Mouse (Mus musculus) forebrain, embryonic 14.5 days (tissue): Measurements from ENCODE around the gene Cfap97. TPM values are rescaled to one million over a fixed set of nuclear protein-coding genes. Genes with fewer than 3 reads are reported as not detected.
"Not testable (repeated sequence)": the region's sequence is repeated elsewhere in the genome, so short reads cannot be mapped to it uniquely, and the experiment has no call there.

Experiments
- ATAC-seq: fragments of 200-750 bp; cut with Nextera tagmentation; 2 replicates; pipeline ENCODE4 v1.8.0; 2017; ENCODE audit warnings: mild to moderate bottlenecking, moderate library complexity
- DNase-seq: peaks from one replicate; pipeline ENCODE4 v3.0.0-alpha.2; 2015; ENCODE audit warnings: low spot score
- H3K27ac ChIP-seq: fragments of 300-500 bp; sonication (generic); 2 replicates; pipeline ENCODE4 v1.5.1; 2014; ENCODE audit warnings: low read depth, mild to moderate bottlenecking, control low read depth, low read length, moderate library complexity
- H3K27me3 ChIP-seq: fragments of 300-500 bp; sonication (generic); replicated peaks from 2 replicates; pipeline ENCODE4 v1.6.1; 2014; ENCODE audit warnings: low read length, control low read depth, mixed read lengths; ENCODE audit not compliant: control insufficient read depth, insufficient read depth
- H3K36me3 ChIP-seq: fragments of 300-500 bp; sonication (generic); 2 replicates; pipeline ENCODE4 v1.6.1; 2014; ENCODE audit warnings: low read length, control low read depth; ENCODE audit not compliant: control insufficient read depth, insufficient read depth
- H3K4me1 ChIP-seq: fragments of 300-500 bp; sonication (generic); 2 replicates; pipeline ENCODE4 v1.6.1; 2014; ENCODE audit warnings: antibody characterized with exemption, low read length, control low read depth; ENCODE audit not compliant: control insufficient read depth, insufficient read depth
- H3K4me2 ChIP-seq: fragments of 300-500 bp; sonication (generic); 2 replicates; pipeline ENCODE4 v1.6.1; 2014; ENCODE audit warnings: mild to moderate bottlenecking, control low read depth, low read length
- H3K4me3 ChIP-seq: fragments of 300-500 bp; sonication (generic); 2 replicates; pipeline ENCODE4 v1.5.1; 2014; ENCODE audit warnings: low read depth, low read length, control low read depth
- H3K9ac ChIP-seq: fragments of 300-500 bp; sonication (generic); 2 replicates; pipeline ENCODE4 v1.6.1; 2014; ENCODE audit warnings: mild to moderate bottlenecking, low read length, control low read depth, moderate library complexity
- H3K9me3 ChIP-seq: fragments of 300-500 bp; sonication (generic); replicated peaks from 2 replicates; pipeline ENCODE4 v1.6.1; 2016; ENCODE audit warnings: low read length, control low read depth, mixed read lengths; ENCODE audit not compliant: control insufficient read depth
- WGBS: fragments of 180-500 bp; shearing (Covaris S2); extraction: QIAGEN DNeasy Blood & Tissue Kit; methylation state at CpG from one replicate; pipeline ENCODE4 v1.1.7; 2014; 5-methylcytosine and 5-hydroxymethylcytosine counted together
- microRNA-seq: library from miRNA; unstranded; fragments of <30 nt; microRNA quantifications from one replicate; pipeline ENCODE4, GENCODE M21; 2016
- polyA plus RNA-seq: library from polyadenylated mRNA; unstranded; fragments of >200 nt; fragmentation: Nextera tagmentation; extraction: Ambion mirVana; gene quantifications from 2 replicates; pipeline ENCODE4 v1.2.1, GENCODE M21; 2014

The Cfap97 gene
- polyA plus RNA-seq, 1 experiment from 2014 or later, result 20.8 TPM

- H3K27ac ChIP-seq, H3K27me3 ChIP-seq, DNase-seq, H3K9me3 ChIP-seq, H3K4me1 ChIP-seq, H3K9ac ChIP-seq, H3K4me3 ChIP-seq, H3K4me2 ChIP-seq, ATAC-seq, H3K36me3 ChIP-seq: not testable (repeated sequence)
- 87% methylated on average over 7 of the region's 7 CpGs for WGBS
Observed at GRCm38 (mm10) chr8:46231968-46232367, 80.4 kb downstream of the Cfap97 start.

- Histone ChIP-seq H3K27me3 (no peaks in the 10 kb centered on the region), H3K4me1 (no peaks in the 10 kb centered on the region), H3K27ac (no peak overlapping the region), H3K4me2 (no peak overlapping the region), H3K4me3 (no peak overlapping the region), H3K9ac (no peak overlapping the region), H3K9me3 (no peaks in the 10 kb centered on the region), H3K36me3 (no peaks in the 10 kb centered on the region)
- ATAC-seq, result no peak
- 56% methylated on average over 8 of the region's 8 CpGs for WGBS
- no peak for DNase-seq
Observed at GRCm38 (mm10) chr8:46232798-46233197, 81.2 kb downstream of the Cfap97 start.

GRCm38 (mm10) chr8:46234736-46235135 lies 83.2 kb downstream of the Cfap97 start:
- DNase-seq (no peak), ATAC-seq (no peak)
- no peak overlapping the region for H3K9ac ChIP-seq
- no peak overlapping the region for H3K4me2 ChIP-seq
- WGBS, result 92% methylated on average over 4 of the region's 4 CpGs
- H3K27ac ChIP-seq, result no peak overlapping the region
- no peaks in the 10 kb centered on the region for H3K9me3 ChIP-seq
- no peaks in the 10 kb centered on the region for H3K4me1 ChIP-seq
- no peaks in the 10 kb centered on the region for H3K27me3 ChIP-seq
- H3K36me3 ChIP-seq, result no peaks in the 10 kb centered on the region
- H3K4me3 ChIP-seq, result no peak overlapping the region

GRCm38 (mm10) chr8:46236441-46237223 lies 85.1 kb downstream of the Cfap97 start:
- Histone ChIP-seq H3K9ac (no peak overlapping the region), H3K27ac (no peak overlapping the region), H3K4me1 (no peaks in the 10 kb centered on the region), H3K36me3 (no peaks in the 10 kb centered on the region), H3K4me3 (no peak overlapping the region), H3K27me3 (no peaks in the 10 kb centered on the region), H3K9me3 (no peaks in the 10 kb centered on the region), H3K4me2 (no peak overlapping the region)
- WGBS, result 68% methylated on average over 7 of the region's 7 CpGs
- ATAC-seq (no peak), DNase-seq (peak; percentile 33)

GRCm38 (mm10) chr8:46241568-46242374 lies 90.2 kb downstream of the Cfap97 start:
- ATAC-seq (peak; percentile 86), DNase-seq (peak; percentile 90)
- H3K36me3 ChIP-seq, result no peaks in the 10 kb centered on the region
- WGBS, result 36% methylated on average over 13 of the region's 13 CpGs
- H3K27me3 ChIP-seq, result no peaks in the 10 kb centered on the region
- H3K27ac ChIP-seq, result no peak overlapping the region
- H3K9ac ChIP-seq, result no peak overlapping the region
- no peak overlapping the region for H3K4me3 ChIP-seq
- H3K4me1 ChIP-seq, result no peaks in the 10 kb centered on the region
- no peaks in the 10 kb centered on the region for H3K9me3 ChIP-seq
- no peak overlapping the region for H3K4me2 ChIP-seq

GRCm38 (mm10) chr8:46242946-46243345 lies 91.4 kb downstream of the Cfap97 start:
- Histone ChIP-seq H3K9me3 (no peaks in the 10 kb centered on the region), H3K9ac (no peak overlapping the region), H3K4me2 (no peak overlapping the region), H3K36me3 (no peaks in the 10 kb centered on the region), H3K4me1 (no peaks in the 10 kb centered on the region), H3K4me3 (no peak overlapping the region), H3K27me3 (no peaks in the 10 kb centered on the region), H3K27ac (no peak overlapping the region)
- DNase-seq, result no peak
- no peak for ATAC-seq
- WGBS, result 58% methylated on average over 7 of the region's 7 CpGs

Small RNA genes within 50 kb of the gene (microRNA-seq; reads per million reads assigned to microRNA genes)
- not detected for gene Gm23812

Other genes with a start within 250 kb of the Cfap97 start
- 0.17 and 0.27 TPM in 2 replicates for gene Ccdc110, start 217.2 kb upstream of the Cfap97 start, polyA plus RNA-seq
- gene 1700029J07Rik, start 176.5 kb upstream of the Cfap97 start, polyA plus RNA-seq, result 1.9 and 3.5 TPM in 2 replicates
- gene Ufsp2, start 176.2 kb upstream of the Cfap97 start, polyA plus RNA-seq, result 47.4 and 51.1 TPM in 2 replicates
- 0.19 and 0.38 TPM in 2 replicates for gene Lrp2bp, start 152.5 kb upstream of the Cfap97 start, polyA plus RNA-seq
- 18.5 and 26.8 TPM in 2 replicates for gene Ankrd37, start 146.1 kb upstream of the Cfap97 start, polyA plus RNA-seq
- 7.4 and 8.0 TPM in 2 replicates for gene Snx25, start 388 bp downstream of the Cfap97 start, polyA plus RNA-seq
- 688 and 693 TPM in 2 replicates for gene Slc25a4, start 59.5 kb downstream of the Cfap97 start, polyA plus RNA-seq
- 5.4 and 5.9 TPM in 2 replicates for gene Helt, start 142.9 kb downstream of the Cfap97 start, polyA plus RNA-seq